Mouse (Mus musculus): Measurements from ENCODE around the gene Repin1. TPM values are rescaled to one million over a fixed set of nuclear protein-coding genes. Genes with fewer than 3 reads are reported as not detected.
A peak's percentile ranks its signal among the peaks of the same experiment; 100 is the strongest.

Gene Repin1
- total and polyA plus RNA-seq, 3 experiments, result 10.7 to 28.0 (median 12.8) TPM

GRCm38 (mm10) chr6:48594043-48594738, 508 bp downstream of the Repin1 start:
- peaks cover 3% of the 10 kb centered on the region for H3K9me3 ChIP-seq (replicated peaks; ENCODE audit: low read length)
- peaks cover 3 to 24% of the 10 kb centered on the region in 2 experiments; a peak in 3 of 4 replicates for H3K4me1 ChIP-seq (ENCODE audit: control insufficient read depth in 1 of 2, insufficient read depth in 2 of 2)
- dilution Hi-C loops (cut with MboI; ENCODE audit: extremely low pct_ligation_motif_present, extremely low pct_unique_long_range_greater_than_20kb, low sequenced_read_pairs), result no loop called here
- peaks cover 23% of the 10 kb centered on the region for H3K79me2 ChIP-seq (replicated peaks; ENCODE audit: control insufficient read depth, extremely low read depth, insufficient read depth, poor library complexity, severe bottlenecking)
- no peaks in the 10 kb centered on the region for H3K27me3 ChIP-seq (replicated peaks)
- peak overlapping the region; percentile 63 for H3K27ac ChIP-seq (ENCODE audit: insufficient read depth, low read depth)
- peaks cover 25 to 38% of the 10 kb centered on the region in 2 experiments for H3K36me3 ChIP-seq (replicated peaks in 1 of 2; ENCODE audit: control insufficient read depth in 1 of 2, insufficient read depth in 1 of 2, low read length in 1 of 2)
- DNase-seq (ENCODE audit: extremely low read depth), result no peak
- in situ Hi-C loops (cut with MboI; ENCODE audit: low pct_ligation_motif_present, low pct_unique_long_range_greater_than_20kb, low sequenced_read_pairs), result no loop called here
- peak overlapping the region; percentile 64 for H3K4me2 ChIP-seq (ENCODE audit: insufficient read depth, low read depth, poor library complexity, severe bottlenecking)
- peak overlapping the region; percentile 82 to 97 (median 84) for H3K4me3 ChIP-seq (replicated peaks in 1 of 3; ENCODE audit: low read depth in 2 of 3, low read length in 2 of 3, poor library complexity in 1 of 3)
- TF ChIP-seq ZMIZ1 (IDR thresholded peaks at IDR 0.05; ENCODE audit: low read depth, low read length), result 0 out of 2 replicates have a peak, but pooled peaks have one; percentile 7
- TF ChIP-seq MEF2A (IDR thresholded peaks at IDR 0.05; ENCODE audit: borderline replicate concordance, low read depth, low read length), result no peak
- TF ChIP-seq SMC3 (IDR thresholded peaks at IDR 0.05; ENCODE audit: low read depth, low read length), result no peak
- no peak for TF ChIP-seq POLR2A (IDR thresholded peaks at IDR 0.05; ENCODE audit: low read depth, low read length)
- no peak for TF ChIP-seq ZNF384 (IDR thresholded peaks at IDR 0.05; ENCODE audit: low read depth, low read length)
- TF ChIP-seq GABPA (IDR thresholded peaks at IDR 0.05; ENCODE audit: insufficient replicate concordance, low read depth, low read length), result no peak
- TF ChIP-seq JUND (conservative IDR thresholded peaks at IDR 0.05; ENCODE audit: low read depth, low read length), result no peak
- TF ChIP-seq UBTF (IDR thresholded peaks at IDR 0.05; ENCODE audit: low read depth, low read length), result no peak
- no peak for TF ChIP-seq ELF1 (IDR thresholded peaks at IDR 0.05; ENCODE audit: low read depth, low read length)
- peak; percentile 63 for TF ChIP-seq NRF1 (IDR thresholded peaks at IDR 0.05; ENCODE audit: low read depth, low read length)
- H3K9ac ChIP-seq (ENCODE audit: insufficient read depth, low read depth), result peak overlapping the region; percentile 92

DNA sequence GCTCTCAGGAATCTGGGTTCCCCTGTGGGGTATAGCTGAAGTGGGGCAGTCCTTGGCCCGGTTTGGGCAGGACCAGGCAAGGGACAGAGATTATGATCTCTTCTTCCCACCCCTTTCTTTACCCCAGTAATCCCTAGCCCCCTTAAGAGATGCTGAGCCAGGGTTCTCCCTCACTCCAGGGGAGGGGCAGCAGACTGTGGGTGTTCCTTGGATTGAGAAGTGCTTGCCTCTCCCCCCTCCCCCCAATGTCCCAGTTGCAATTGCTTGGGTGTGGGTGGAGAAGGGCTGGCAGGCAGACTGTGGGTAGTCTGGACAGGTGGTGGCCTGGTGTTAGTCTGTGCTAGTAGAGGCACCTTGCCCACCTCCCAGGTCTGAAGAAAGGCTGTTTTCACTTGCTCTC, 1.6 kb downstream of the Repin1 start:
- in situ Hi-C loops (cut with MboI; ENCODE audit: low pct_ligation_motif_present, low pct_unique_long_range_greater_than_20kb, low sequenced_read_pairs), result no loop called here
- H3K4me2 ChIP-seq (ENCODE audit: insufficient read depth, low read depth, poor library complexity, severe bottlenecking), result peak overlapping the region; percentile 64
- DNase-seq (ENCODE audit: extremely low read depth), result no peak
- H3K36me3 ChIP-seq (replicated peaks in 1 of 2; ENCODE audit: control insufficient read depth in 1 of 2, insufficient read depth in 1 of 2, low read length in 1 of 2), result peaks cover 27 to 48% of the 10 kb centered on the region in 2 experiments
- dilution Hi-C loops (cut with MboI; ENCODE audit: extremely low pct_ligation_motif_present, extremely low pct_unique_long_range_greater_than_20kb, low sequenced_read_pairs), result no loop called here
- peaks cover 23% of the 10 kb centered on the region for H3K79me2 ChIP-seq (replicated peaks; ENCODE audit: control insufficient read depth, extremely low read depth, insufficient read depth, poor library complexity, severe bottlenecking)
- no peak overlapping the region for H3K27ac ChIP-seq (ENCODE audit: insufficient read depth, low read depth)
- peaks cover 3 to 27% of the 10 kb centered on the region in 2 experiments; a peak in 3 of 4 replicates for H3K4me1 ChIP-seq (ENCODE audit: control insufficient read depth in 1 of 2, insufficient read depth in 2 of 2)
- H3K9ac ChIP-seq (ENCODE audit: insufficient read depth, low read depth), result no peak overlapping the region
- H3K9me3 ChIP-seq (replicated peaks; ENCODE audit: low read length), result peaks cover 3% of the 10 kb centered on the region
- TF ChIP-seq ZKSCAN1 (IDR thresholded peaks at IDR 0.05; ENCODE audit: borderline replicate concordance, low read depth, low read length) (no peak), MEF2A (IDR thresholded peaks at IDR 0.05; ENCODE audit: borderline replicate concordance, low read depth, low read length) (no peak), MYC (IDR thresholded peaks at IDR 0.05; ENCODE audit: low read depth, low read length) (no peak), ZMIZ1 (IDR thresholded peaks at IDR 0.05; ENCODE audit: low read depth, low read length) (no peak), SMC3 (IDR thresholded peaks at IDR 0.05; ENCODE audit: low read depth, low read length) (no peak), UBTF (IDR thresholded peaks at IDR 0.05; ENCODE audit: low read depth, low read length) (no peak), RCOR1 (conservative IDR thresholded peaks at IDR 0.05; ENCODE audit: low read depth, low read length) (no peak), E2F4 (IDR thresholded peaks at IDR 0.05; ENCODE audit: insufficient replicate concordance, low read depth, low read length) (no peak), POLR2AphosphoS2 (IDR thresholded peaks at IDR 0.05; ENCODE audit: low read depth, low read length) (no peak), RAD21 (IDR thresholded peaks at IDR 0.05; ENCODE audit: low read depth, low read length) (no peak), MAFK (IDR thresholded peaks at IDR 0.05; ENCODE audit: insufficient replicate concordance, low read length) (no peak)
- H3K27me3 ChIP-seq (replicated peaks), result no peaks in the 10 kb centered on the region
- H3K4me3 ChIP-seq (replicated peaks in 1 of 3; ENCODE audit: low read depth in 2 of 3, low read length in 2 of 3, poor library complexity in 1 of 3), result no peak overlapping the region
